Mouse (Mus musculus) heart, postnatal 4 days (tissue): ENCODE measurements at regions not wholly inside any gene's neighbourhood (a gene's known extent, or its start where the extent isn't known, plus 50 kb on each side); places are given as distances from the start of the nearest gene placed in this dataset.

Source experiments
- DNase-seq: peaks from one replicate; pipeline ENCODE4 v3.0.0; 2021

DNA sequence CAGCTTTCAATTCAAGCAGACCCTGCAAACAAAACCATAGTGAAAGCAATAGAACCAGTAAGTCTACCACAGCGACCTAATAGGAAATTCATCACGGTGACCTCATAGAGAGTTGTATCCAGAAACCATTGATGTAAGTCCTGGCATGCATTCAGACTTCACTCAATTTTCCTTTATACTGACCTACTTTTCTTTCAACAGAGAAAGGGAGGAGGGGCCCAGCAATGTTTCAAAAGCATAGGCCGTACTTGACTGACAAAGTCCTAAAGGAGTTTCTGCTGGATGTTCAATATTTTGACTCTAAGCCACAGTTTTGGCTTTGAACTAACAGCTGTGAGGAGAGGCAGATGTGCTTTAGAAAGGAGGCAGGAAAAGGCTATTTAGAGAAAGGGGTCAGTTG, 88.4 kb downstream of the AI593442 start:
- no peak for DNase-seq

DNA sequence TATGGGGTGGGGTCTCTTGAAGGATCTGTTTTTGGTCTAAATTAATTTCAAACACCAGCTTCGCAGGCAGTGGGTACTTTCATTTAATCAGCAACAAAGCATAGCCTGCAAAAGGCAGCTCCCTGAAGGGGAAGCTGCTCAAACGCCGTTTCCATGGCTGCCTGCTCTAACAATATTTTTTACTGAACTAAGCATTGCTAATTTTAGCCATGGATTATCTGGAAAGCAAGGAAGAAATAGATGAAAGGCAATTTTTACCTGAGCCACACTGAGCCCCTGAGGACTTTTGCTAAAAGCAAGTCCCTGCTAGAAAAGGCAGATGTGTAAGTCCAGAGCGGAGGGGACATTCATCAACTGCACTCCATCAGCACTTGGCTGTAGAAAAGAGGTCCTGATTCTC, 105.5 kb downstream of the AI593442 start:
- DNase-seq, result no peak

DNA sequence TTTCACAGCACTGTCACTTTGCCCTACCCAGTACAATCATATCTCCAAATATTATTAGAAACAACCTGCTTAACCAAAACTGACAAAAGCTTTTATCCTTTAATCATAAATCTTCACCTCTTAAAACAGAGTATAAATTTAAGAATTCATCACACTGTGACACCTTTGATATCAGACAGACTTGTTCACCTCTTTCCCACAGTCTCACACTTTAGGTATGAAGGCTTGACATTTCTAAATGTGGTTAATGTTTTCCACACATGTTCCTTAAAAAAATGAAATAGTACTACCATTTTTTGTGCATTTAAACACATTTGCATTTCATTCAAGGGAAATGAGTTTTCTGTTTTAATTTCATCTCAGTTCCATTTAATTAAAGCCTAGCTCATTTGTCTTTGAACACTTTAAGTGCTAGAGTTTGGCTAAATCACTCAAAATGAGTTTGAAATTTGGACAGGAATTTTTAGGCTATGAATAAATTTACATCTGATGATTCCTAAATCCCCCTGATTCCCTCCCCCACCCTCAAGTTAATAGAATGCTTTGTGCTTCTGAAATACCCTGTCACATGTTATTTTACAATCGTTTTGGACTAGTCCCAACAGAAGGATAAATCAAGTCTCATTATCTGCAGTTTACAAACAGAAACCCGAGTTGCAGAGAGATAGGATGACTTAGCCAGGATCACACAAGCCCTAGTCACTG, 127.9 kb downstream of the AI593442 start:
- DNase-seq, result no peak

DNA sequence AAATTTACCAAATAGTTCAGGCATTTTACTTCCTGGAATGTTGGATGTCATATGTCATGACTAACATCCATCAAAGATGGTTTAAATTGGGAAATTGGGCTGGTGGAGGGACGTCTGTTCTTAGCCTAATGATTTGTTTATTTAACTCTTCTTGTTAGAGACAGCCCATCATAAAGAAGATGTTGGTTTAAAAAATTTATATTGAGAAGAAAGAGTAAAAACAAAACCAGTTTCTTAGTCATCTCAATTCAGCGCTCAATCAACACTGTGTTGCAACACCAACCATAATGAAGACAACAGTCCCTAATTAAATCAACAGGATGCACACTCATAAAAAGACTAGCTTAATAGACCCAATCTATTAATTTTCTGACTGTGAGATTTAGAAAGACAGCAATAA, 133.5 kb downstream of the AI593442 start:
- no peak for DNase-seq

DNA sequence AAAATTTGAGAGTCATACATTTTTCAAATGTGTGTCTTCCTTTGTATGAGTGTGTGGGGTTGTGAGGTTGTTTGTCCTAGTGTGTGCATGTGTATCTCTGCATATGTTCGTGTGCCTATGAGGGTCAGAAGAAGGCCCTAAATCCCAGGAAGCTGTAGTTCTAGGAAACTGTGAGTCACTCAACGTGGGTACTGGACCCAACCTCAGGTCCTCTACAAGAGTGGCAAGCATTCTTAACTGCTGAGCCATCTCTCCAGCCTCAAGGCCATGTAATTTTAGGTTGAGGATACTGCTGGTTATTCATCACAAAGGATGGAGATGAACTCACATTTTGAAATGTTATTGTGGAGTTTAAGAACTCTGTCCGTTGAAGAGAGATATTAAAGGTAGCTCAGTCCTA, 140.5 kb downstream of the AI593442 start:
- DNase-seq, result no peak

DNA sequence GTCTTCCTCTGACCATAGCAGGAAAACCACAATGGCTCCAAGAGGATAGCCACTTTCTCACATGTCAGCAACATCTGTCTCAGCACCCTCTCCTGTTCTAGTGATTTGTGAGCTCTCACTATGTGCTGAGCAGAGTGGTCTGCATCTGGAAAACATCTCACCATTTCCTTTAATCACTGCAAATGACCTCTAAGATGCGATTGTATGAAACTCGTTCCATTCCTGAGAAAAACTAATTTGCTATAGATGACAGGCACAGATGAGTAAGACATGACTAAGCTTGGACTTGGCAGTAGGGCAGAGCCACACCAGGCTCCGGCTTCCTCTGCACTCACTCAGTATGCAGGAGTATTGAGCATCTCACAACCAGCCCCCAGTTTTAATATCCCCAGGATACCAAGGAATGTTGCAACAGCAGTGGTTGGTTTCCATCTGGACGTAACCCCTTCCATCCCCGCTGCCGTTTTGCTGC, 150.1 kb downstream of the AI593442 start:
- no peak for DNase-seq

DNA sequence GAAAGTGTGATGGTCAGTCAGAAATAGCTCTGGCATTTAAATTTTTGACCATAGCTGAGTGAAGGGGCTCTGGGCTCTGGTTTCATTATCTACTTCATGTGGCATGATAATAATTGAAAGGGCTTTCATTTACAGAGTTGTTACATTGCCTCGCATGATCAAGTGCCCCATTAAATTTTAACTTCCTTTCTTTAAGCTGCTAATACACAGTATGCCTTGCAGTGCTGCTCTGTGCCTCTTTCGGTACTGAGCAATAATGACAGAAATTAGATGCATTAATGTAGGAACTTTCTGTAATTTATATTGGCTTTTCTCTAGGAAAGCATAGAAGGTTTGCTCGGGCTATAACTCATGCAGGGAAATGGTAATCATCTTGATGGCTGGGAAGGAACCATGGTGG, 179.1 kb downstream of the AI593442 start:
- no peak for DNase-seq

DNA sequence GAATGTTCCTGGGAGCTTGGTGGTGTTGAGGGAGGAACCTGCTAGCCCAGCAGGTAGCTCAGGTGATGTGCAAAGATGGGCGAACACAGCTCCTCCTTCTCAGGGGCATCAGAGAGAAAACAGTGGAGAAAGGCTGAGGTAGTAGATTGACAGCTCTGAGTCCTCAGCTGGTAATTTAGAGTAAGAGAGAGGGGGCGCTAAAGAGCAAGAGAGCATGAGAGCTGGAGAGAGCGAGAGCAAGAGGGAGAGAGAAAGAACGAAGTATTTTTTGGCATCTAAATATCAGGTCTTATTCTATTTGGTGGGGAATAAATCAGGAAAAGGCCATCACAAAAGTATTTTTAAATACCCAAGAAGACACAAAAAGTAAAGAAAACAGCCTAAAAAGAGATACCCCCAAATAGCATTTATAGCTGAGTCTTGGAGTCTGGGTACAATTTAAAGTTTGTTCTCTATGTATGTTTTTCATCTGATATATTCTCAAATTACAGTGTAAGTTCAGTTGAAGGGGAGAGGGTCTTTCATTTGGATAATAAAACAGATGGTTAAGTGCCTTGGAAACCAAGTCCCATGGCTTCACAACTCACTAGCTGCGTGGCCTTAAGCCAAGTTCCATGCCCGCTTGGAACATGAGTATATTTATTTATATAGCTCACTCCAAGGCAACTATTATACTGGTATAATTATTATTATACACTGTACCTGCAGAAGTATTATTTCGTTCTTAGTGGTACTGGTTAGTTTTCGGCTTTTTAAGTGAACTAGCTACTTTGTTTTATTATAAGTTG, 183.9 kb downstream of the AI593442 start:
- peak; percentile 13 for DNase-seq

DNA sequence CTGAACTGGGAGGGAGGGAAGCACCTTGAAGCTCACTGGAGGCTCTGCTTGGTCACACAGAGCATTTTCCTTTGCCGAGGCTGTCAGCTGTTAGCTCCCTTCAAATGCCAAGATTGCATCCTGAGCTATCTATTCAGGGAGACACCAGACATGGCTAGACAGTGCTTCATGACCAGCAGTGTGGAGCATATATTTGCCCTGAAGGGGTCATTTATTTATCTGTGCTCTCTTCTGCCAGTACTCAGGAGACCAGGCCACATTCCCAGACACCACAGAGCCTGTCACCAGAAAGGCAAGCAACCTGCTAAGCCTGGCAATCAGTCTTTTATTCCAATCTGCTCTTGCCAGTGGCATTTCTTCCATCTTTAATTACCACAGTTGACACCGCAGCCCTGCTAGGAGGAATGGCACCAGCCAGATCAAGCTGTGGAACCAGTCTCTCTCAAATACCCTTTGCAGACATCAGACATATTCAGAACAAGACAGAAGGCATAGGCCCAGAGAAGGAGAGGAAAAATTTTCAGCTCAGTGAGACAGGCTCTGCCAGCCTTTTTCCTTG, 186.6 kb downstream of the AI593442 start:
- no peak for DNase-seq

DNA sequence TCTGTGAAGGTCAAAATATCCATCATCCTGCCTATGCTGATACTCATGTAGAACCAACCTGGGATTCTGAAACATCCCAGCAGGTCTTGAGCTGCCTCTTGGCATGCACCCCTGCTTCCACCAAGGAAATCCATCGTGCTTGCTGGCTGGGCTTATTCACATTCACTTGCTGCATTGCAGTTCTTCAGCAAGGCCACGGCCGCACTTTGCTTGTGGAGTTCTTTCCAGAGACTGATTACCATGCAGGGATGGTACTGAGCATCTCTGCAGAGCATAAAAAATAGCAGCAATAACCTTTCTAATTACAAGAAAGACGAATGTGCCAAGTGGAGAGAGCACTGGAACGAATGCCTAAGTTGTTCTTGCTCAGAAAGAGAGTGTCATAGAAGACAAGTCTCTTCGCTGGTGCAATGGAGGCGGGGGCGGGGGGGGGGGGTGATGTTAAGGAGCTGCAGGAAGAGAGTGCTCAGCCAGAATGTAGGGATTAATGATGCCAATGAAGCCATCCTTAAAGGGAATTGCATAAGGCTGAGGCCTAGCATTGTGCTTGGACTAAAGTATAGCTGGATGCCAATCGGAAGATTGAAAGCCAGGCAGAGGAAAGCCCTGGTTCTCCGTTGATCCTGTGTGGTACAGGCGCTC, 205.9 kb downstream of the AI593442 start:
- DNase-seq, result no peak

DNA sequence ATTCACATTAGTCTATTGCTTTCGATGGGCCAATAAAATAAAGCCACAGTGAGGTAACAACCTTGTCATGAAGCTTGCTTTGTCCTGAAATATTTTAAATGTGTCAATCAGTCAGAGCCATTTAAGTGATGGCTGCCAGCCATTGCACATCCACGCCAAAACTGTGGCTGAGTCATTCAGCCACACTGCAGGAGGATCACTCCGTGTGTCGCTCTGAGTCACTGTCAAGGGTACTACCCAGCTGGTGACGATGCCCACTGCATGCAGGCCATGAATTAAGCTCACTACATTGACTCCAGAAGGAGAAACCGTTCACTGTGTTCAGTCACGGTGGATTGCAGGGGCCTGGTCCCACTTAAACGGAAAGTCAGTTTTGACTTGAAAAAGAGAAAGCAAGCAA, 206.7 kb downstream of the AI593442 start:
- DNase-seq, result no peak

DNA sequence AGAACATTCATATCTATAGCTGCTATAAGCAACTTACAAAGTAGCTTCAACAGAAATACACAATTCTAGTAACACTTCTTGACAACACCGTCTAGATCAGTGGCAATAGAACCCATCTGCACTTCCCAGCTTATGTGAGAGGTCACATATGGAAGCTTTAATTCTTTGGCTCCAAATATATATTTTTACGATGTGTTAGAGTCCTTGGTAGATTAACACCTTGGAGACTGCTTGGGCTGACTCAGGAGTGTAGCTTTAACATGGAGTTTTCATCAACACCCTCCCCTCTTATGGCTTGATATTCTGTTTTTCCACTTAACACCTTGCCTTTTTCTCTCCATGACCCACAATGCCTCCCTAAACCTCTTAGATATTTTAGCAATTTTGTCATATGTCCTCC, 221.1 kb downstream of the AI593442 start:
- no peak for DNase-seq

DNA sequence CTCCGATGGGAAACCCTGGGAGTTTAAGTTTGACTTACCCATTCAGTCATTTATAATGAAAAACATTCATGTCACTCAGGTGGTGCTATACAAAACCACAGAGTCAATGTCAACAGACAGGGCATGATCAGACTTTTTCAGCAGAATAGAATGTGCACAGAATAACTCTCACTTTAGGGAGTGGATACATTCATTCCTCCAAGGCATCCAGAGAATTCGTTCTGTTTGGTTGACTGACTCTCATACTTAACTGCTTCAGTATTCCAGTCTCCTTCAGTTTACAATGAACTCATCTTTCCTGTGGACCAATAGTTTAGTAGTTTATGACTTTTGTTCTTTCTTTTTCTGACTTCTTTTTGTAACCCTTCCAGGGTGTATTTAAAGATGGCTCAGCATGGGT, 225.1 kb downstream of the AI593442 start:
- DNase-seq, result no peak

DNA sequence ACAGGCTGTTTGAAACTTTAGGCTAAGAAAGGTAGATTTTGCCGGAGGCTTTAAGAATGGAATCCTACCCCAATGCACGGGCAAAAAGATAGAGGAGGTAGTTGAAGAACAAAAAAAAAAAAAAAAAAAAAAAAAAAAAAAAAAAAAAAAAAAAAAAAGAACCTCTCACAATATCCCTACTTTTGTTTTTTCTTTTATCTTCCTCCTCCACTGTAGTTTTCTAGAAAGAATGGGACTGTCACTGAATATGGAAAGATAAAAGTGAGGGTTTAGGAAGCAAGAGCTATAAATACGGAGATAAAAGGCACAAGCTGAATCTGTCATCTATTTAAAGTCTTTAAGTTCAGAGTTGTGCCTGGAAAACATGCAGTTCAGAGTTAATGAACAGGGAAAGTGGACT, 227.8 kb downstream of the AI593442 start:
- no peak for DNase-seq

DNA sequence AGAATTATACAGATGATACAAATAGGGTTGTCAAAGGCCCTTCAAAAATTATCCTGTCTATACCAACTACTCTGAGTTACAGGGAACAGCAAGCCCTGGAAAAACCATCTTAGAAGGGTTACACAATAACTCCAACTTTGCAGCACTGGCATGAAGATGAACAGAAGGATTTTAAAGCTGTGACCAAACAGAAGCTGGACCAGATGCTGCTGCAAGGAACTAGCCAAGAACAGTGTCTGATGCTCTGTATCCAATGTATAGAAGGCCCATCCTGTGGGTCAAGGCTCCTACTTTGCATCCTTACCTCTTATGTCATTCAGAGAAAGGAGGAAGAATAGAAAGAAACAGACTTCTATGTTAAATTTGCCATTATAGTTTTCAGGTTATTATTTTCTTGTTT, 231.3 kb downstream of the AI593442 start:
- no peak for DNase-seq

DNA sequence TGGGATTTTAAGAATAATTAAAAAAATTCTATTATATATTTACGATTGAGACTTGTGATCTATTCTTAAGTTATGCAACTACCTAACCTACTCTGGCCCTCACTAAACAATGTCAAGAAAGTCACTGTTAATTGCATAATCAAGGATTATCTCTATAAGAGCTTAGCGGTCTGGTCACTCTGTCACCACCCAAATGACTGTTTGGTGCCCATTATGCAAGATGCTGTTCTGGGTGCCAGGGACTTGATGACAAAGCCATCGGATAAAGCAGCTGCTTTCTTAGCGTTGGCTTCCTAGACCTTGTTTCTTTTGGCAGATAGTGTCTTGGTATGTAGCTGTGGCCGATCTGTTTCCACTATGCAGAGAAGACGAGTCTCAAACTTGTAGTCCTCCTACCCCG, 236.4 kb downstream of the AI593442 start:
- DNase-seq, result no peak

DNA sequence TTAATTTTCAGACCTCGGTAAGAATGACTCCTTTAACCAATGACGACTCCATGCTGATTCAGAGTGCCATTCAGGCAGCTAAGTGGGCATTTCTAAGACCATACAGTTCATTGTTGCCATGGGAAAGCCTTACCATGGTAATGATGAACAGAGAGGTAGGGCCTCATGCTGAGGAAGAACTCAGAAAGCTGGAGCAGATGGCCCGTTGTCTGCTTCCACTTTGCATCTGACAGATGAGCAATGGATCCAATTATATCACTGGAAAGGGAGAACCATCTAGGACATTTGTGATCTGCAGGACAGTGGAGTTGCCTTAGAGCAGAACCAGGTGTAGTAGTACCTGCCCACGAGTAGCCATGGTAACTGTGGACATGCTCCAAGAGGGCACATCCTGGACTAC, 245.4 kb downstream of the AI593442 start:
- no peak for DNase-seq

DNA sequence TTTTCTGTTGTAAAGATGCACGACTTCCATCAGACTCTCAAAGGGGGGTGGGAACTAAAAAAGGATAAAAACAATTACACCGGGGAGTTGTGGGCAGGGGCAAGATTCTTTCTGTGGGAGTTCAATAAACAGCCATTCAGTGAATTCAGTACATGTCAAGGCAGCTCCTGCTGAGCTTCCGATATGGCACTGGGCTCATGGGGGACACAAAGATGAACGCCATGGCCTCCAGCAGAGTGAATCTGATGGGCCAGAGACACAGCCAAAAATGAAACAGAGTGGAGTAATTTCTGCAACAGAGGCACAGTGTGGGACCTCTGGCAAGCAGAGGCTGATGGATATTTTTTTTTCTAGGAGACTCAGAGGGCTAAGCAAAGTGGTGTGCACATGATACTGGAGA, 254.2 kb downstream of the AI593442 start:
- DNase-seq, result no peak

DNA sequence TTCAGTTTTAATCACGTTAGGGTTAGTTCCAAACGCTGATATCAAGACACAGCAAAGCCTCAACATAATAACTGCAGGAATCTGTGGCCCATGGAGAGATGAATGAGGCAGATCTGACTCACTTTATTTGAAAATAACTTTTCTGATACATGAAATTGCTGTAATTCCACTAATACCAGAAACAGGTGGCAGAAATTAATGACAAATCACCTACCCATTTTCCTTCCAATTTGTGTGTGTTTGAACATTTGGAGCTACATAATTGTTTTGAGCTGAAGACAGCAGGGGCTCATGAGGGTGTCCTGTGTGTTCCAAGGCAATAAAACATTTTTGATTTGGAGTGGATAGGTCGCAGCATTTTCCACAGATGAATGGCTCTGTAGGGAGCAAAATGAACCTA, 254.2 kb upstream of the Zc3h12c start:
- no peak for DNase-seq

DNA sequence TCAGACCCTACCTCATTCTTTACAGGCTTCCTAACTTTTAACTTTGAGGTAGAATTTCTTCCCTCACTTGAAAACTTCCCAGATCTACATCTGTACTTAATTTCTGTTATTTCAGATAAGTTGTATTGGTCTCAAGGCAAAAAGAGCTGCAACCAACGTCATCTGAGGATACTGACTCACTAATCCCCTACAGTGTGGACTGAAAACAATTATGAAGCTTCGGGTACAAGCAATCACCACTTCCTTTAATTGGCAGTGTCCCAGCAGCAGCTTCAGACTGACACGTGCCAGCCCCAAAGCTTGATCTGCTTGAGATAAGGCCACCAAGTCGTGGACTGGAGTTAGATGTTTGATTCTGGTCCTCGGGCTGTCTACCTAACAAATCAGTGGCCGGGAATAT, 247.3 kb upstream of the Zc3h12c start:
- DNase-seq, result no peak

DNA sequence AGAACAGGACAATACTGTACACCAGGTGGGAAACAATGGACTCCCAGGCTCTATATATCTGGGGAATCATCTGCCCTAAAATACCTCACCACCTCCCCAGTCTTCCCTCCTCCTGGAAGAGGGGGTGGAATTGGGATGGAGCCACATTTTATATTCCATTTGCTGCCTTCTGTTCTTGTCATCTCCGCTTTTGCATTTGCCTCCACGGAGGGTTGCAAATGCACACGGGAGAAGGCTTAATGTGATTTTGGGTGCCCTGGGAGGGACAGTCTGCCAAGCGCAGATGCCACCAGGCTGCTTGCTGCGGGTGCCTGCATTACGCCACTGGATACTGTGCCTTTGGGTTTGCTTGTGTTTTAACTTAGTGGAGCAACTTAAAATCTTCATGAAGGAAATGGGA, 239.5 kb upstream of the Zc3h12c start:
- DNase-seq, result no peak

DNA sequence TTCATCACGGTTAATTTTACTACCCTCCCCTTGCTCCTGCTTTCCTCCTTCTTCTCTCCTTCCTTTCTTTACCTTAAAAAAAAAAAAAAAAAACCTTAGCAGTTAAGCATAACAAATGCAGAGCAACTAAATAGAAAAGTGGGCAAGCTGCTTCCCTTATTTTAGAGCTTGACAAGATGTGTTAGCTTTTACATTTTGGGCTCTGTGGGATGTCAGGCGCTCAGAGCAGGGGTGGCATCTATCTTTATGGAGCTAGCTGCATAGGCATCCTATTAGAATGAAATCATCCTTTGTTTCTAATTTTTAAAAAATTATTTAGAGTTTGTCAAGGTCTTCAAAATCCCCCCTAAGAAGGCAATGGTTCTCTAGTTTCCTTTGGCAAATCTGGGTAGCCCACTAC, 234.1 kb upstream of the Zc3h12c start:
- no peak for DNase-seq

DNA sequence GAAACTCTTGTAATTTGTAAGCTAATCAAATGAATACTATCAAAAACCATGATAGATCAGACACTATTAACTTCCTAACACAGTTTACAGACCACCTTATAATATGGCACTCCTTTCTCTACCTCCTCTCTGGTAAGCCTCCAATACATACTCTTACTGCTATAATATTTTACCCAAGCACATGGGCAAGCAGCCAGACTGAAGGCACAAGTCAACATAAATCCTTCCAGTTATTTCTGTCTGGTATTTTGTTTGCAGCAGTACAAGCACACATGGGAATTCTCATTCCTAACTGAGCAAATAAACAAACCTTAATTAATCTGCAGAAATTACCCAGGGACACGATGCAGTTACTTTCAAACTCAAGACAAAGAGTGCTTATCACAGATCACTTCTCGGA, 210.7 kb upstream of the Zc3h12c start:
- DNase-seq, result no peak

DNA sequence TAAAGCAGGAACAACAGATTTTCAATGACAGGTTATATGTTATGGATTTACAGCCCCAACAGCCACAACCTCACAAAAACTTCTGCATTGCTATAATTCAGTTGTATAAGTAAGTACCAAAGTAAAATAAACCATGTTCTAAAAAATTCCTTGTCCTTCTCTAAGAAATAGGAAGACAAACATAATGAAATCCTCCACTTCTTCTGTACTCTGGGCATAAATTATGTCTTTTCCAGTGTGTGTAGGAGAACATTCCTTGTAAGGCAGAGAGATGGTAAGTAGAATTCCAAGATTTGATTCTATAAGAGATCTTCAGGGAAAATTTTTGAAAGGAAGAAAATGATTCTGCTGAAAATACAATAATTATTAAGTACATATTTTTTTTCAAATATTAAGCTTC, 209.4 kb upstream of the Zc3h12c start:
- no peak for DNase-seq
